Mouse (Mus musculus) inflammation-experienced regulatory T-cells (primary cell): ENCODE measurements around the gene Whamm. TPM values are rescaled to one million over a fixed set of nuclear protein-coding genes. Genes with fewer than 3 reads are reported as not detected.

Source experiments
- polyA plus RNA-seq, 2 experiments: library from polyadenylated mRNA; unstranded; fragments of 100-300 nt; shearing (Covaris generic); gene quantifications; one replicate each; pipeline ENCODE4 v1.2.1; 2017

Whamm gene
- 10 to 100 TPM; 39.4 to 42.3 TPM for polyA plus RNA-seq

GRCm38 (mm10) chr7:81571108-81571940, at the start of gene Whamm:
Whamm (plus strand) TSS chr7:81571266.

GRCm38 (mm10) chr7:81566892-81567291, 4.2 kb upstream of the Whamm start, which contains the start of gene Fsd2:
Fsd2 (minus strand) TSS chr7:81566944.

Other genes with a start within 250 kb of the Whamm start
- gene Rps17, start 226.0 kb upstream of the Whamm start, polyA plus RNA-seq = 100 to 1,000 TPM; 546 to 588 TPM
- gene Cpeb1, start 115.8 kb upstream of the Whamm start, polyA plus RNA-seq = 1 to 10 TPM in 1 of 2 experiments, not detected in 1; 2.7 TPM
- gene Ap3b2, start 77.3 kb upstream of the Whamm start, polyA plus RNA-seq = under 1 TPM in 1 of 2 experiments, not detected in 1; 0.37 TPM
- not detected for gene BC048679, start 73.0 kb upstream of the Whamm start, polyA plus RNA-seq
- gene Fsd2, start 4.3 kb upstream of the Whamm start, polyA plus RNA-seq = 1 to 10 TPM; 3.6 to 4.5 TPM
- 1 to 10 TPM; 2.4 to 3.6 TPM for gene Homer2, start 136.3 kb downstream of the Whamm start, polyA plus RNA-seq
- gene Ramac, start 191.7 kb downstream of the Whamm start, polyA plus RNA-seq = 100 to 1,000 TPM; 127 to 149 TPM
- 10 to 100 TPM; 59.2 to 71.1 TPM for gene 3110040N11Rik, start 218.2 kb downstream of the Whamm start, polyA plus RNA-seq